Mouse (Mus musculus) limb, embryonic 14.5 days (tissue): ENCODE measurements around the gene Olfr826. TPM values are rescaled to one million over a fixed set of nuclear protein-coding genes. Genes with fewer than 3 reads are reported as not detected.
"Not testable (repeated sequence)": the region's sequence is repeated elsewhere in the genome, so short reads cannot be mapped to it uniquely, and the experiment has no call there.

ENCODE experiments used
- ATAC-seq: fragments of 200-750 bp; cut with Nextera tagmentation; 2 replicates; pipeline ENCODE4 v1.8.0; 2017; ENCODE audit warnings: low read depth, moderate number of reproducible peaks, moderate TSS enrichment; ENCODE audit not compliant: low FRiP score
- DNase-seq: peaks from one replicate; pipeline ENCODE4 v3.0.0-alpha.2; 2015; ENCODE audit warnings: low spot score
- H3K27ac ChIP-seq: fragments of 300-500 bp; sonication (generic); replicated peaks from 2 replicates; pipeline ENCODE4 v1.5.1; 2014; ENCODE audit warnings: low read depth, mild to moderate bottlenecking, low read length, moderate library complexity, mixed read lengths
- H3K27me3 ChIP-seq: fragments of 300-500 bp; sonication (generic); 2 replicates; pipeline ENCODE4 v1.6.1; 2014; ENCODE audit warnings: low read length, mixed read lengths; ENCODE audit not compliant: control insufficient read depth, insufficient read depth
- H3K36me3 ChIP-seq: fragments of 300-500 bp; sonication (generic); 2 replicates; pipeline ENCODE4 v1.6.1; 2014; ENCODE audit warnings: mild to moderate bottlenecking, low read length, moderate library complexity, mixed read lengths; ENCODE audit not compliant: control insufficient read depth, insufficient read depth
- H3K4me1 ChIP-seq: fragments of 300-500 bp; sonication (generic); 2 replicates; pipeline ENCODE4 v1.6.1; 2014; ENCODE audit warnings: antibody characterized with exemption, low read length, mixed read lengths; ENCODE audit not compliant: control insufficient read depth, insufficient read depth
- H3K4me2 ChIP-seq: fragments of 300-500 bp; sonication (generic); replicated peaks from 2 replicates; pipeline ENCODE4 v1.6.1; 2014; ENCODE audit warnings: low read depth, mild to moderate bottlenecking, low read length, moderate library complexity; ENCODE audit not compliant: severe bottlenecking
- H3K4me3 ChIP-seq: fragments of 300-500 bp; sonication (generic); replicated peaks from 2 replicates; pipeline ENCODE4 v1.5.1; 2014; ENCODE audit warnings: low read length
- H3K9ac ChIP-seq: fragments of 300-500 bp; sonication (generic); 2 replicates; pipeline ENCODE4 v1.6.1; 2014; ENCODE audit warnings: mild to moderate bottlenecking, low read depth, low read length, moderate library complexity; ENCODE audit not compliant: severe bottlenecking
- H3K9me3 ChIP-seq: fragments of 300-500 bp; sonication (generic); 2 replicates; pipeline ENCODE4 v1.6.1; 2016; ENCODE audit warnings: low read length; ENCODE audit not compliant: control insufficient read depth
- POLR2A ChIP-seq: fragments of 200-500 bp; IDR thresholded peaks from 2 replicates; pipeline ENCODE4 v1.8.0; 2012; ENCODE audit warnings: inconsistent platforms, mild to moderate bottlenecking, moderate library complexity, borderline replicate concordance; ENCODE audit not compliant: insufficient read depth, insufficient read length; ENCODE audit errors: extremely low read depth
- WGBS: fragments of 180-500 bp; shearing (Covaris S2); extraction: QIAGEN DNeasy Blood & Tissue Kit; methylation state at CpG from one replicate; pipeline ENCODE4 v1.1.7; 2014; 5-methylcytosine and 5-hydroxymethylcytosine counted together
- polyA plus RNA-seq, 2 experiments: library from polyadenylated mRNA; depleted of rRNA in 1 of 2; stranded (reverse) in 1 of 2; unstranded in 1 of 2; fragments of >200 nt; fragmentation: Nextera tagmentation in 1 of 2; extraction: Ambion mirVana in 1 of 2; gene quantifications; 2 replicates each; pipeline versions ENCODE4 v1.2.1 to v1.2.3; 2012 to 2014

Gene Olfr826
- polyA plus RNA-seq, 2 experiments, result not detected

DNA sequence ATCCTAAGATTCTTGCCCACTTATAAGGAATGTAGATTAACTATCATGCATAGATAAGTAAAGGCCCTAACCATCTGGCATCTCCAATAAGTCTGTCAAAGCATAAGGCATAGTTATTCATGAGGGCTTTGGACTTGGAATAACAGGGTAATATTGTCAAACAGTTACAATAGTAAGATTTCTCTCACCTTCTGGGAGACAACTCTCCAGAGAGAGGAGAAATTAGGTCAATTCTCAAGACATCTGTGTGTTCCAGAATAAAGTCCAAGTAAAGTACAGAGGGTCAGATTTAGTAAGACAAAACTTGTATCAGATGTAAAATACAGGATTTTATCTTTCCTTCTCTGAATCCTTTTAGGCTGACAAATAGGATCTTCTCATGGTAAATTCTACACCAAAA lies 17.3 kb downstream of the Olfr826 start, which contains the start of gene Olfr825:
Gene Olfr825, minus strand, starts transcription at position 101 of the 400 bp plus-strand sequence.
- Histone ChIP-seq H3K4me1 (no peaks in the 10 kb centered on the region), H3K27ac (no peak within 1 kb of the TSS), H3K4me2 (no peak within 1 kb of the TSS), H3K9ac (no peak within 1 kb of the TSS), H3K9me3 (no peaks in the 10 kb centered on the region), H3K36me3 (no peaks in the 10 kb centered on the region), H3K27me3 (no peaks in the 10 kb centered on the region), H3K4me3 (no peak within 1 kb of the TSS)
- ATAC-seq (no peak), DNase-seq (no peak)
- no peak for TF ChIP-seq POLR2A

DNA sequence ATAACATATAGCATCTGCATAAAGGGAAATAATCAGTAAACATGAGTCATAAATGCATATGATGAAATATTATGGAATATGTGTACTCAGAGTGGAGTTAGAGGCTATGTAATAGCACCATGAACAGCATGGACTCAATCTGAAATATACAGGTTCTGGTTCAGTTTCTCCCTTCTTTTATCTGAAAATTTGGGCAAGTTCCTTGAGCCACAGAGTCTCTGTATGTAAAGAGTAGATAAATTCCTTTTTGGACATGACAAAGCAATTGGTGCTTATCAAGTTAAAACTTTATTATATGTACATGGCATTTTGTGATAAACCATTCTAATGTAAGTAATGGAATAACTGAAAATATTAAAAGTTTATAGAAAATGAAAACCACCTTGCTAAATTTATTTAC lies 18.8 kb downstream of the Olfr826 start:
- Histone ChIP-seq H3K9me3 (no peaks in the 10 kb centered on the region), H3K27me3 (no peaks in the 10 kb centered on the region), H3K9ac (no peak overlapping the region), H3K4me1 (no peaks in the 10 kb centered on the region), H3K4me3 (no peak overlapping the region), H3K27ac (no peak overlapping the region), H3K4me2 (no peak overlapping the region), H3K36me3 (no peaks in the 10 kb centered on the region)
- ATAC-seq, result no peak
- no peak for TF ChIP-seq POLR2A
- no peak for DNase-seq

DNA sequence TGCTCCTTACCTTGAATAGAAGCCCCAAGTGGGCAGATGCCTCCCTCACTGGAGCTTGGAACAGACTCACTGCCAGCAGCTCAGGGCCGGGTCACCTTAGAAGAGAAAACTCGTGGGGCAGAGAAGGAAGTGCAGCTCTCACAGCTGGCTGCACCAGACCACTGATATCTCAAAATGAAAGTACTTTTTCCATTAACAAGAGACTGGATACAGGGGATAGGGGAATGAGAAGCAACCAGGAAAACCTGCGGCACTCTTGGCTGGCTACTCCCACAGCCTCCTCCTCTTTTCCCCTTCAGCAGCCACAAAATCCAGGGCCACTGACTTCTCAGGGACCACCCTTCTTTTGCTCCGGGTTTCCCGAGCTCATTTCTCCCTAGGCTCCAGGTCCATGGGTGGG lies 39.9 kb downstream of the Olfr826 start:
- no peaks in the 10 kb centered on the region for H3K27me3 ChIP-seq
- no peaks in the 10 kb centered on the region for H3K36me3 ChIP-seq
- ATAC-seq, result no peak
- H3K4me3 ChIP-seq, result no peak overlapping the region
- no peak overlapping the region for H3K27ac ChIP-seq
- no peak overlapping the region for H3K4me2 ChIP-seq
- TF ChIP-seq POLR2A, result no peak
- no peak overlapping the region for H3K9ac ChIP-seq
- H3K9me3 ChIP-seq, result no peaks in the 10 kb centered on the region
- DNase-seq, result no peak
- H3K4me1 ChIP-seq, result no peaks in the 10 kb centered on the region
- WGBS, result 81% methylated on average over 5 of the region's 5 CpGs

DNA sequence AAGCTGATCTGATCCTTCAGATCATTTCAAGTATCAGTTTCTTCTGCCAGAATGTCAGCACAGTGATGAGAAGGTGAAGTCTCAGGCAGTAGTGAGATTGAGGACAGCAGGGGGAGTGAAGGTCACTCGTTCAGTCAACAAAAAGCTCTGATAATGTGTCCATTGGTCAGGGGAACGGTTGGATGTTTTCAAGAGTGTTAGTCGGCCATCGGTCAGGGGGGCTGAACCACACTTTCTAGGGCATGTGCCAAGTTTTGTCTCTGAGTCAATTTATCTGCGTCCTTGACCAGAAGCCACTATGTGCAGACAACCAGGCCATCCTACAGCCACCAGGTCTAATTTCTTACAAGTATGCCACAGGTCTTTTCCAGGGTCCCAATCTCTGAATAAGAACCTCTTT lies 41.5 kb downstream of the Olfr826 start:
- not testable (repeated sequence) for H3K4me1 ChIP-seq, DNase-seq, H3K27me3 ChIP-seq, H3K4me3 ChIP-seq, H3K4me2 ChIP-seq, H3K27ac ChIP-seq, H3K36me3 ChIP-seq, H3K9me3 ChIP-seq, H3K9ac ChIP-seq, ATAC-seq
- WGBS, result 88% methylated on average over 5 of the region's 5 CpGs

DNA sequence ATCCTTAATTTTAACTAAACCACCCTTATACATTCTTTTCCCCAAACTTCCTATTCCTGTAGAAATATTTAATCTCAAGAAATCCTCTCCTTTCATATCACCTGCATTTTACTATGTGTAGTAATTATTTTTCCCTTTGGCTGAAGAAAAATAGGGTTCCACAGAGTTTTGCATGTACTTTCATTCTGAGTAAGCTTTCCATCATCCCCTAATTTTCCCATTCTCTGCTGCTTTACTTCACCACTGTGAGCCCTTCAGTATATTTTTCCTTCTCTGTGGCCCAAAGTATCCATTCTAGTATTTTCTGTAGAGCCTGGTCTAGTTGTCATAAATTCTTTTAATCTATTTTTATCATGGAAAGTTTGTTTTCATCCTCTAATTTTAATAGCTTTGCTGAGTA lies 49.2 kb downstream of the Olfr826 start:
- Histone ChIP-seq H3K27ac (no peak overlapping the region), H3K4me3 (no peak overlapping the region), H3K4me2 (no peak overlapping the region), H3K27me3 (no peaks in the 10 kb centered on the region), H3K9me3 (no peaks in the 10 kb centered on the region), H3K4me1 (no peaks in the 10 kb centered on the region), H3K9ac (no peak overlapping the region), H3K36me3 (no peaks in the 10 kb centered on the region)
- DNase-seq (no peak), ATAC-seq (no peak)
- TF ChIP-seq POLR2A, result no peak

DNA sequence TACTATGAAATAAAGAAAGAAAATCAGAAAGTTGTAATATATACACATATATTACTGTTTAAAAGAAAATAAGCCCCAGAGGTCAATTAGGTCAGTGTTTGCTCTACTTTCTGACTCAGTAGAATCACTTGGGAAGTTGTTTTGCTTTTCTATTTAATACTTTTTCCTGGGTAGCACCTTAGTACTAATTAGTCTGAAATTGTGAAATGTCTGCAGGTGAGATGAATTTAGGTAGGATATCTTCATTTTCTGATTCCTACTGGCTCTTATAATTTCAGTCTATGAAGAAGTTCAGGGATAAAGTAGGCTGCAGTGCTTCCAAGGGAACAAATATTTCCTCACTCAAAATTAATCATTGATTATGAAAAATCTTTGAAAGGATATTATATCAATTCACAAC lies 54.1 kb downstream of the Olfr826 start, which contains the start of gene Olfr824:
Gene Olfr824, minus strand, starts transcription at position 101 of the 400 bp plus-strand sequence.
- not testable (repeated sequence) for H3K4me2 ChIP-seq, H3K27ac ChIP-seq, H3K9ac ChIP-seq, H3K36me3 ChIP-seq, H3K27me3 ChIP-seq, DNase-seq, H3K9me3 ChIP-seq, ATAC-seq, H3K4me1 ChIP-seq, H3K4me3 ChIP-seq

Other genes with a start within 250 kb of the Olfr826 start
- gene Olfr818, start 235.1 kb downstream of the Olfr826 start, polyA plus RNA-seq (2012; rRNA removed), result not detected in 2 replicates
- not detected in 2 replicates for gene Olfr818, start 235.1 kb downstream of the Olfr826 start, polyA plus RNA-seq (2014; fragmentation: Nextera tagmentation; extraction: Ambion mirVana)
- not detected in 2 replicates for gene Olfr819, start 216.9 kb downstream of the Olfr826 start, polyA plus RNA-seq (2012; rRNA removed)
- not detected in 2 replicates for gene Olfr819, start 216.9 kb downstream of the Olfr826 start, polyA plus RNA-seq (2014; fragmentation: Nextera tagmentation; extraction: Ambion mirVana)
- gene Olfr247, start 208.0 kb downstream of the Olfr826 start, polyA plus RNA-seq (2012; rRNA removed), result not detected in 2 replicates
- gene Olfr247, start 208.0 kb downstream of the Olfr826 start, polyA plus RNA-seq (2014; fragmentation: Nextera tagmentation; extraction: Ambion mirVana), result not detected in 2 replicates
- gene Gm10310, start 199.1 kb downstream of the Olfr826 start, polyA plus RNA-seq (2012; rRNA removed), result not detected in 2 replicates
- gene Gm10310, start 199.1 kb downstream of the Olfr826 start, polyA plus RNA-seq (2014; fragmentation: Nextera tagmentation; extraction: Ambion mirVana), result not detected in 2 replicates
- not detected in 2 replicates for gene Olfr820, start 171.6 kb downstream of the Olfr826 start, polyA plus RNA-seq (2012; rRNA removed)
- gene Olfr820, start 171.6 kb downstream of the Olfr826 start, polyA plus RNA-seq (2014; fragmentation: Nextera tagmentation; extraction: Ambion mirVana), result not detected in 2 replicates
- gene Olfr821, start 153.8 kb downstream of the Olfr826 start, polyA plus RNA-seq (2012; rRNA removed), result not detected in 2 replicates
- gene Olfr821, start 153.8 kb downstream of the Olfr826 start, polyA plus RNA-seq (2014; fragmentation: Nextera tagmentation; extraction: Ambion mirVana), result not detected in 2 replicates
- gene Olfr822, start 113.0 kb downstream of the Olfr826 start, polyA plus RNA-seq (2012; rRNA removed), result not detected in 2 replicates
- not detected in 2 replicates for gene Olfr822, start 113.0 kb downstream of the Olfr826 start, polyA plus RNA-seq (2014; fragmentation: Nextera tagmentation; extraction: Ambion mirVana)
- not detected in 2 replicates for gene Olfr823, start 68.8 kb downstream of the Olfr826 start, polyA plus RNA-seq (2012; rRNA removed)
- gene Olfr823, start 68.8 kb downstream of the Olfr826 start, polyA plus RNA-seq (2014; fragmentation: Nextera tagmentation; extraction: Ambion mirVana), result not detected in 2 replicates
- not detected in 2 replicates for gene Olfr824, start 54.2 kb downstream of the Olfr826 start, polyA plus RNA-seq (2012; rRNA removed)
- not detected in 2 replicates for gene Olfr824, start 54.2 kb downstream of the Olfr826 start, polyA plus RNA-seq (2014; fragmentation: Nextera tagmentation; extraction: Ambion mirVana)
- gene Olfr825, start 17.4 kb downstream of the Olfr826 start, polyA plus RNA-seq (2012; rRNA removed), result not detected in 2 replicates
- gene Olfr825, start 17.4 kb downstream of the Olfr826 start, polyA plus RNA-seq (2014; fragmentation: Nextera tagmentation; extraction: Ambion mirVana), result not detected in 2 replicates
- gene Olfr827, start 30.2 kb upstream of the Olfr826 start, polyA plus RNA-seq (2012; rRNA removed), result not detected in 2 replicates
- gene Olfr827, start 30.2 kb upstream of the Olfr826 start, polyA plus RNA-seq (2014; fragmentation: Nextera tagmentation; extraction: Ambion mirVana), result not detected in 2 replicates
- not detected in 2 replicates for gene Neurod4, start 96.1 kb upstream of the Olfr826 start, polyA plus RNA-seq (2012; rRNA removed)
- gene Neurod4, start 96.1 kb upstream of the Olfr826 start, polyA plus RNA-seq (2014; fragmentation: Nextera tagmentation; extraction: Ambion mirVana), result 0.06 TPM in 1 of 2 replicates, not detected in the other
- gene Tespa1, start 138.7 kb upstream of the Olfr826 start, polyA plus RNA-seq (2012; rRNA removed), result 0.93 and 1.8 TPM in 2 replicates
- 1.9 and 2.3 TPM in 2 replicates for gene Tespa1, start 138.7 kb upstream of the Olfr826 start, polyA plus RNA-seq (2014; fragmentation: Nextera tagmentation; extraction: Ambion mirVana)
- gene Vmn2r84, start 210.1 kb upstream of the Olfr826 start, polyA plus RNA-seq (2012; rRNA removed), result 0.01 TPM in 2 replicates
- 0.03 TPM in 1 of 2 replicates, not detected in the other for gene Vmn2r84, start 210.1 kb upstream of the Olfr826 start, polyA plus RNA-seq (2014; fragmentation: Nextera tagmentation; extraction: Ambion mirVana)
- gene Vmn2r85, start 245.5 kb upstream of the Olfr826 start, polyA plus RNA-seq (2012; rRNA removed), result 0.03 and 0.04 TPM in 2 replicates
- not detected in 2 replicates for gene Vmn2r85, start 245.5 kb upstream of the Olfr826 start, polyA plus RNA-seq (2014; fragmentation: Nextera tagmentation; extraction: Ambion mirVana)